Mouse (Mus musculus) hindbrain, postnatal 0 days (tissue): ENCODE measurements at regions not wholly inside any gene's neighbourhood (a gene's known extent, or its start where the extent isn't known, plus 50 kb on each side); places are given as distances from the start of the nearest gene placed in this dataset.

Experiments used
- ATAC-seq: fragments of 200-750 bp; cut with Nextera tagmentation; 2 replicates; pipeline ENCODE4 v1.8.0; 2017; ENCODE audit warnings: mild to moderate bottlenecking, moderate TSS enrichment, moderate library complexity
- DNase-seq: peaks from one replicate; pipeline ENCODE4 v3.0.0-alpha.2; 2015; ENCODE audit warnings: low spot score
- H3K27ac ChIP-seq: fragments of 300-500 bp; sonication (generic); 2 replicates; pipeline ENCODE4 v1.5.1; 2014; ENCODE audit warnings: mild to moderate bottlenecking
- H3K27me3 ChIP-seq: fragments of 300-500 bp; sonication (generic); 2 replicates; pipeline ENCODE4 v1.6.1; 2014; ENCODE audit warnings: low read length, mixed read lengths; ENCODE audit not compliant: insufficient read depth
- H3K36me3 ChIP-seq: fragments of 300-500 bp; sonication (generic); 2 replicates; pipeline ENCODE4 v1.6.1; 2014; ENCODE audit warnings: low read length, mixed read lengths; ENCODE audit not compliant: insufficient read depth
- H3K4me1 ChIP-seq: fragments of 300-500 bp; sonication (generic); 2 replicates; pipeline ENCODE4 v1.6.1; 2014; ENCODE audit warnings: antibody characterized with exemption, low read length, mixed read lengths; ENCODE audit not compliant: insufficient read depth
- H3K4me2 ChIP-seq: fragments of 300-500 bp; sonication (generic); 2 replicates; pipeline ENCODE4 v1.6.1; 2014; ENCODE audit warnings: low read depth, mild to moderate bottlenecking, low read length, moderate library complexity, mixed read lengths
- H3K4me3 ChIP-seq: fragments of 300-500 bp; sonication (generic); 2 replicates; pipeline ENCODE4 v1.5.1; 2014; ENCODE audit warnings: low read length
- H3K9ac ChIP-seq: fragments of 300-500 bp; sonication (generic); replicated peaks from 2 replicates; pipeline ENCODE4 v1.6.1; 2014; ENCODE audit warnings: mild to moderate bottlenecking, low read length, moderate library complexity, mixed read lengths
- H3K9me3 ChIP-seq: fragments of 300-500 bp; sonication (generic); 2 replicates; pipeline ENCODE4 v1.6.1; 2016; ENCODE audit warnings: low read length, mixed read lengths
- CTCF ChIP-seq: IDR thresholded peaks from 2 replicates; pipeline ENCODE4 v1.5.1; 2016; ENCODE audit warnings: antibody characterized with exemption, control low read depth, low read depth
- WGBS: fragments of 180-500 bp; shearing (Covaris S2); extraction: QIAGEN DNeasy Blood & Tissue Kit; methylation state at CpG from one replicate; pipeline ENCODE4 v1.1.7; 2014; 5-methylcytosine and 5-hydroxymethylcytosine counted together

- no peaks in the 10 kb centered on the region for H3K36me3 ChIP-seq
- no peak for DNase-seq
- peak; percentile 46; the same call in 1 of the 2 replicates for ATAC-seq
Measured at GRCm38 (mm10) chr5:75451693-75452092, 123.0 kb upstream of the Kit start.

GRCm38 (mm10) chr5:75453757-75454390 is 120.8 kb upstream of the Kit start:
- Histone ChIP-seq H3K4me1 (peaks cover 9% of the 10 kb centered on the region; the same call in 1 of the 2 replicates), H3K27ac (no peak overlapping the region), H3K9ac (no peak overlapping the region), H3K27me3 (no peaks in the 10 kb centered on the region), H3K9me3 (no peaks in the 10 kb centered on the region), H3K4me2 (no peak overlapping the region), H3K36me3 (no peaks in the 10 kb centered on the region), H3K4me3 (no peak overlapping the region)
- DNase-seq (no peak), ATAC-seq (no peak)
- no peak for TF ChIP-seq CTCF
- 53% methylated on average over 9 of the region's 9 CpGs for WGBS

More at GRCm38 (mm10) chr5:75451693-75452092, 123.0 kb upstream of the Kit start:
- TF ChIP-seq CTCF, result no peak
- no peak overlapping the region for H3K4me2 ChIP-seq
- H3K9ac ChIP-seq, result no peak overlapping the region
- H3K9me3 ChIP-seq, result no peaks in the 10 kb centered on the region
- no peak overlapping the region for H3K4me3 ChIP-seq
- WGBS, result 55% methylated on average over 8 of the region's 8 CpGs
- no peak overlapping the region for H3K27ac ChIP-seq
- no peaks in the 10 kb centered on the region for H3K27me3 ChIP-seq
- H3K4me1 ChIP-seq, result peaks cover 9% of the 10 kb centered on the region; the same call in 1 of the 2 replicates

GRCm38 (mm10) chr5:75454961-75455541 is 119.7 kb upstream of the Kit start:
- ATAC-seq (no peak; the same call in 1 of the 2 replicates), DNase-seq (peak; percentile 45)
- no peak overlapping the region for H3K4me2 ChIP-seq
- no peaks in the 10 kb centered on the region for H3K9me3 ChIP-seq
- H3K4me3 ChIP-seq, result no peak overlapping the region
- H3K4me1 ChIP-seq, result peaks cover 9% of the 10 kb centered on the region; the same call in 1 of the 2 replicates
- no peaks in the 10 kb centered on the region for H3K27me3 ChIP-seq
- TF ChIP-seq CTCF, result no peak
- H3K36me3 ChIP-seq, result no peaks in the 10 kb centered on the region
- no peak overlapping the region for H3K27ac ChIP-seq
- WGBS, result 47% methylated on average over 16 of the region's 16 CpGs
- no peak overlapping the region for H3K9ac ChIP-seq

- Histone ChIP-seq H3K9me3 (no peaks in the 10 kb centered on the region), H3K9ac (no peak overlapping the region), H3K27me3 (no peaks in the 10 kb centered on the region), H3K36me3 (no peaks in the 10 kb centered on the region), H3K27ac (no peak overlapping the region), H3K4me1 (peaks cover 9% of the 10 kb centered on the region; the same call in 1 of the 2 replicates), H3K4me3 (no peak overlapping the region), H3K4me2 (no peak overlapping the region)
- WGBS, result 58% methylated on average over 6 of the region's 6 CpGs
- TF ChIP-seq CTCF, result no peak
- 0 out of 2 replicates have a peak, but pooled peaks have one; percentile 21 for ATAC-seq
- DNase-seq, result no peak
Measured at GRCm38 (mm10) chr5:75457403-75457802, 117.3 kb upstream of the Kit start.

- Histone ChIP-seq H3K27me3 (no peaks in the 10 kb centered on the region), H3K27ac (no peak overlapping the region), H3K36me3 (no peaks in the 10 kb centered on the region), H3K9me3 (no peaks in the 10 kb centered on the region), H3K9ac (no peak overlapping the region), H3K4me3 (no peak overlapping the region), H3K4me1 (peaks cover 9% of the 10 kb centered on the region; the same call in 1 of the 2 replicates), H3K4me2 (no peak overlapping the region)
- DNase-seq, result no peak
- TF ChIP-seq CTCF, result no peak
- WGBS, result 93% methylated on average over 7 of the region's 7 CpGs
- no peak for ATAC-seq
Measured at GRCm38 (mm10) chr5:75458317-75458716, 116.4 kb upstream of the Kit start.

GRCm38 (mm10) chr5:75459758-75460354 is 114.9 kb upstream of the Kit start:
- Histone ChIP-seq H3K27me3 (no peaks in the 10 kb centered on the region), H3K4me1 (peaks cover 3% of the 10 kb centered on the region; the same call in 1 of the 2 replicates), H3K9ac (no peak overlapping the region), H3K4me3 (no peak overlapping the region), H3K36me3 (no peaks in the 10 kb centered on the region), H3K9me3 (no peaks in the 10 kb centered on the region), H3K27ac (no peak overlapping the region), H3K4me2 (no peak overlapping the region)
- WGBS, result 72% methylated on average over 3 of the region's 3 CpGs
- ATAC-seq, result no peak
- no peak for TF ChIP-seq CTCF
- no peak for DNase-seq
